Mouse (Mus musculus) embryonic facial prominence, embryonic 14.5 days (tissue): Measurements from ENCODE around the gene Fam219a. TPM values are rescaled to one million over a fixed set of nuclear protein-coding genes. Genes with fewer than 3 reads are reported as not detected.

Experiments
- ATAC-seq: fragments of 200-750 bp; cut with Nextera tagmentation; 2 replicates; pipeline ENCODE4 v1.8.0; 2017; ENCODE audit warnings: low read depth, moderate number of reproducible peaks, moderate TSS enrichment
- DNase-seq: peaks from one replicate; pipeline ENCODE4 v3.0.0-alpha.2; 2015; ENCODE audit warnings: low spot score
- H3K27ac ChIP-seq: fragments of 300-500 bp; sonication (generic); replicated peaks from 2 replicates; pipeline ENCODE4 v1.5.1; 2014; ENCODE audit warnings: low read depth, mild to moderate bottlenecking, low read length, moderate library complexity
- H3K27me3 ChIP-seq: fragments of 300-500 bp; sonication (generic); replicated peaks from 2 replicates; pipeline ENCODE4 v1.6.1; 2014; ENCODE audit warnings: low read length; ENCODE audit not compliant: control insufficient read depth, insufficient read depth
- H3K36me3 ChIP-seq: fragments of 300-500 bp; sonication (generic); 2 replicates; pipeline ENCODE4 v1.6.1; 2014; ENCODE audit warnings: low read length, mixed read lengths; ENCODE audit not compliant: control insufficient read depth, insufficient read depth
- H3K4me1 ChIP-seq: fragments of 300-500 bp; sonication (generic); 2 replicates; pipeline ENCODE4 v1.6.1; 2014; ENCODE audit warnings: antibody characterized with exemption, low read length; ENCODE audit not compliant: control insufficient read depth, insufficient read depth
- H3K4me2 ChIP-seq: fragments of 300-500 bp; sonication (generic); 2 replicates; pipeline ENCODE4 v1.6.1; 2014; ENCODE audit warnings: low read depth, mild to moderate bottlenecking, low read length, moderate library complexity, mixed read lengths
- H3K4me3 ChIP-seq: fragments of 300-500 bp; sonication (generic); 2 replicates; pipeline ENCODE4 v1.5.1; 2014; ENCODE audit warnings: low read depth, mild to moderate bottlenecking, low read length
- H3K9ac ChIP-seq: fragments of 300-500 bp; sonication (generic); 2 replicates; pipeline ENCODE4 v1.6.1; 2014; ENCODE audit warnings: low read depth, mild to moderate bottlenecking, low read length, moderate library complexity, mixed read lengths
- H3K9me3 ChIP-seq: fragments of 300-500 bp; sonication (generic); 2 replicates; pipeline ENCODE4 v1.6.1; 2016; ENCODE audit warnings: low read length; ENCODE audit not compliant: control insufficient read depth
- WGBS: fragments of 180-500 bp; shearing (Covaris S2); extraction: QIAGEN DNeasy Blood & Tissue Kit; methylation state at CpG from one replicate; pipeline ENCODE4 v1.1.7; 2014; 5-methylcytosine and 5-hydroxymethylcytosine counted together
- polyA plus RNA-seq: library from polyadenylated mRNA; unstranded; fragments of >200 nt; fragmentation: Nextera tagmentation; extraction: Ambion mirVana; gene quantifications from 2 replicates; pipeline ENCODE4 v1.2.1, GENCODE M21; 2014

Fam219a gene
- polyA plus RNA-seq, 1 experiment from 2014 or later = 4.0 TPM

GRCm38 (mm10) chr4:41499619-41500018, 69.7 kb downstream of the Fam219a start:
- no peak overlapping the region for H3K4me2 ChIP-seq
- no peaks in the 10 kb centered on the region for H3K36me3 ChIP-seq
- H3K4me3 ChIP-seq = no peak overlapping the region
- peaks cover 16% of the 10 kb centered on the region for H3K4me1 ChIP-seq
- H3K27ac ChIP-seq = no peak overlapping the region
- no peaks in the 10 kb centered on the region for H3K9me3 ChIP-seq
- H3K27me3 ChIP-seq = peaks cover 57% of the 10 kb centered on the region
- H3K9ac ChIP-seq = no peak overlapping the region
- DNase-seq (no peak), ATAC-seq (no peak)
- WGBS = 70% methylated on average over 8 of the region's 8 CpGs

- Histone ChIP-seq H3K4me2 (peak overlapping the region; percentile 55), H3K4me1 (peaks cover 16% of the 10 kb centered on the region), H3K9me3 (no peaks in the 10 kb centered on the region), H3K27me3 (peaks cover 57% of the 10 kb centered on the region), H3K27ac (no peak overlapping the region), H3K4me3 (peak overlapping the region; percentile 36), H3K9ac (no peak overlapping the region), H3K36me3 (no peaks in the 10 kb centered on the region)
- ATAC-seq = no peak
- 16% methylated on average over 38 of the region's 43 CpGs for WGBS
- no peak for DNase-seq
These were observed 70.4 kb downstream of the Fam219a start for GRCm38 (mm10) chr4:41498921-41499391.

- WGBS = 12% methylated on average over 46 of the region's 72 CpGs
- Histone ChIP-seq H3K4me3 (peak overlapping the region; percentile 36), H3K36me3 (no peaks in the 10 kb centered on the region), H3K27me3 (peaks cover 57% of the 10 kb centered on the region), H3K4me1 (peaks cover 16% of the 10 kb centered on the region), H3K4me2 (peak overlapping the region; percentile 55), H3K9ac (0 out of 2 replicates have a peak overlapping the region, but pooled peaks have one; percentile 27), H3K9me3 (no peaks in the 10 kb centered on the region), H3K27ac (no peak overlapping the region)
- DNase-seq (no peak), ATAC-seq (no peak)
These were observed 71.1 kb downstream of the Fam219a start for GRCm38 (mm10) chr4:41497995-41498845.

GRCm38 (mm10) chr4:41497579-41497978, 71.8 kb downstream of the Fam219a start:
- Histone ChIP-seq H3K4me2 (peak overlapping the region; percentile 55), H3K27me3 (peaks cover 57% of the 10 kb centered on the region), H3K4me1 (peaks cover 16% of the 10 kb centered on the region), H3K27ac (no peak overlapping the region), H3K9me3 (no peaks in the 10 kb centered on the region), H3K9ac (0 out of 2 replicates have a peak overlapping the region, but pooled peaks have one; percentile 27), H3K36me3 (no peaks in the 10 kb centered on the region), H3K4me3 (peak overlapping the region; percentile 36)
- ATAC-seq = no peak
- WGBS = 8% methylated on average over 30 of the region's 34 CpGs
- DNase-seq = peak; percentile 32

- no peaks in the 10 kb centered on the region for H3K36me3 ChIP-seq
- peaks cover 14% of the 10 kb centered on the region for H3K4me1 ChIP-seq
- H3K9ac ChIP-seq = no peak overlapping the region
- no peak overlapping the region for H3K4me3 ChIP-seq
- no peak overlapping the region for H3K4me2 ChIP-seq
- 49% methylated on average over 5 of the region's 5 CpGs for WGBS
- peaks cover 57% of the 10 kb centered on the region for H3K27me3 ChIP-seq
- ATAC-seq = no peak
- no peak for DNase-seq
- no peaks in the 10 kb centered on the region for H3K9me3 ChIP-seq
- no peak overlapping the region for H3K27ac ChIP-seq
These were observed 72.3 kb downstream of the Fam219a start for GRCm38 (mm10) chr4:41497046-41497445.

- no peak overlapping the region for H3K4me3 ChIP-seq
- H3K9me3 ChIP-seq = no peaks in the 10 kb centered on the region
- peaks cover 47% of the 10 kb centered on the region for H3K27me3 ChIP-seq
- no peaks in the 10 kb centered on the region for H3K36me3 ChIP-seq
- 80% methylated on average over 11 of the region's 11 CpGs for WGBS
- H3K4me2 ChIP-seq = no peak overlapping the region
- H3K9ac ChIP-seq = no peak overlapping the region
- peak; percentile 41; the same call in 1 of the 2 replicates for ATAC-seq
- peaks cover 14% of the 10 kb centered on the region; the same call in 1 of the 2 replicates for H3K4me1 ChIP-seq
- H3K27ac ChIP-seq = no peak overlapping the region
- peak; percentile 60 for DNase-seq
These were observed 73.5 kb downstream of the Fam219a start for GRCm38 (mm10) chr4:41495850-41496249.

- ATAC-seq (no peak), DNase-seq (no peak)
- 73% methylated on average over 4 of the region's 4 CpGs for WGBS
- Histone ChIP-seq H3K4me1 (peaks cover 14% of the 10 kb centered on the region; the same call in 1 of the 2 replicates), H3K27me3 (peaks cover 40% of the 10 kb centered on the region), H3K27ac (no peak overlapping the region), H3K36me3 (no peaks in the 10 kb centered on the region), H3K4me3 (no peak overlapping the region), H3K9ac (no peak overlapping the region), H3K4me2 (no peak overlapping the region), H3K9me3 (no peaks in the 10 kb centered on the region)
These were observed 74.3 kb downstream of the Fam219a start for GRCm38 (mm10) chr4:41495076-41495475.

GRCm38 (mm10) chr4:41494378-41494777, 75.0 kb downstream of the Fam219a start:
- Histone ChIP-seq H3K4me2 (no peak overlapping the region), H3K9me3 (no peaks in the 10 kb centered on the region), H3K4me1 (peaks cover 14% of the 10 kb centered on the region; the same call in 1 of the 2 replicates), H3K27me3 (peaks cover 33% of the 10 kb centered on the region), H3K36me3 (no peaks in the 10 kb centered on the region), H3K9ac (no peak overlapping the region), H3K4me3 (no peak overlapping the region), H3K27ac (no peak overlapping the region)
- ATAC-seq (no peak), DNase-seq (no peak)
- 53% methylated on average over 3 of the region's 3 CpGs for WGBS
